Mouse (Mus musculus) cerebellum, postnatal 14 days (tissue): ENCODE results near the gene Dnah2.

Experiments used
- DNase-seq, 2 experiments: peaks; one replicate each; pipeline ENCODE4 v3.0.0; 2021; ENCODE audit warnings: mixed read lengths in 2 of 2

The Dnah2 gene

DNA sequence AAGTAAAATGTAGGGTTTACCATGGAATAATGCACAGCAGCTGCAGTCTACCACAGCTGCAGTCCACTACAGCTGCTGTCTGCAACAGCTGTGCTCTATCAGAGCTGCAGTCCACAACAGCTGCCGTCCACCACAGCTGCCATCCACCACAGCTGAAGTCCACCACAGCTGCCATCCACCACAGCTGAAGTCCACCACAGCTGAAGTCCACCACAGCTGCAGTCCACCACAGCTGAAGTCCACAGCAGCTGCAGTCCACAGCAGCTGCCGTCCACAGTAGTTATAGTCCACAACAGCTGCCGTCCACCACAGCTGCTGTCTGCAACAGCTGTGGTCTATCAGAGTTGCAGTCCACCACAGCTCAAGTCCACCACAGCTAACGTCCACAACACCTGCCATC lies 89.0 kb downstream of the Dnah2 start:
- DNase-seq, result no peak

DNA sequence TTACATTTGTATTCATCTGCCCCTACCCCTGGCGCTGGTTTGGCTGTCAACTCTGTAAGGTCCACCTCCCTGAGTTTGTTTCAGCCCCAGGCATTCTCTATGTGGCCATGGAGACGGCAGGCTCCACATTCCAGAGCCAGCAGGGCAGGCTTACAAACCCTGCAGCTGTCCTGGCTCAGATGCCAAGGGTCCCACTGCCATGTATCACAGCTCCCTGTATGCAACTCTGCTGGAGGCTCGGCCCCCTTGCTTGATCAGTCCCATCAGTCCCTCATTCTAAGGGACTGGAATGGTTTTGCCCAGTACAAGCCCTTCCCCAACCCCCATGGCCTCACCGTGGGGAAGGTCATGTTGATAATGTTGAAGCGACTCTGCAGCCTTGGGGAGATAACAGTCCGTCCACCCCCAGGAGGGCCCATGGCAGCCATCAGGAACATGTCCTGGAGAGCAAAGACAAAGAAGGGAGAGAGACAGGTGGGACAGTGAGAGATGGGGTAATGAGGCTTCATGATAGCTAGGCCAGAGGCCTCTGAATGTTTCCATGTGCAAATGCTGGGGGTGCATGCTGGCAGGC lies 91.8 kb downstream of the Dnah2 start:
- DNase-seq, result peak; percentile 10 to 13

DNA sequence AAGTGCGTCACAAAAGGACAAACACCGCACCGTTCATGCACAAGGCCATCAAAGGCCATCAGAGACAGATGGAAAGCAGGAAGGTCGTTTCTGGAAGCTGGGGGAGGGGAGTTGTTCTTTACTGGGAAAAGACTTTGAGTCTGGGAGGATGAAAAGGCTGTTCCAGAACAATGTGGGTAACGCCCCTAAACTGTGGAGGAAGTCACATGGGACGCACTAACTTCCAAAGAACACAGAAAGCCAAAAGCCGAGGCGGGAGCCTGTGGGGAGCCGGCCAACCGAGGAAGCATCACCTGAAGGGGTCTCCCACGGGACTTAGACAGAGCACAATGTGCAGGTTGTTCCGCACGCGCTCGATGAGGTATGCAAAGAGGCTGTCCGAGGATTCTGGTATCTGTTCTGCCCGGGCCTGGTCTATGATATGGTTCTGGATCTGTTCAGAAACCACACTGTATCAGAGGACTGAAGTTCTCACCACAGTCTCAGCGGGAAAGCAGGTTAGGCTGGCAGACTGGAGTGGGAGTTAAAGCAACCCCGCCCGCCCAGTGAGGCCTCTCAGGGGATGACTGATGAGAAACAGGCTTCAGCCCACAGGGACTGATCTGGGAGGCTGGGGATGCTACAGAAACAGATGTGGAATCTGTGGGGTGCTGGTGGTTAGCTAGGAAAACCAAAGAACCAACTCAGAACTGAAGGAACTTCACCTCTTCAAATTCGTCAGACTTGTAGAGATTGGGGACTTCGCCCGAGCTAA lies 96.6 kb downstream of the Dnah2 start:
- DNase-seq, result no peak

DNA sequence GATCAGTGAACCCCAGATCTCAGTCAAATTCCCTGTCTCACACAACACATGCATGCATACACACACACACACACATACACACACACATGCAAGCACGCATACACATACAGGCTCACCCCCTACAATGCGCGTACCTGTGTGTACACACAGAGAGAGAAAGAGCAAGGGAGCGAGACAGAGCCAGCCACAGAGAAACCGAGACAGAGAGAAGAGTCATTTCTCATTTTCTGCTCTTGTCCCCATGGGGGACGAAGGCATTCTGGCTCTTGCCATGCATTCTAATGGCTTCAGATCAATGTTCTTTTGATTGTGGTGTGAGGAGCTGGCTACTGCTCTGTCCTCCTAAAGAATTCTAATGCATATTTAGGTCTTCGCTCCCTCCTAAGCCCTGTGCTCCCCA lies 101.6 kb downstream of the Dnah2 start:
- no peak for DNase-seq

DNA sequence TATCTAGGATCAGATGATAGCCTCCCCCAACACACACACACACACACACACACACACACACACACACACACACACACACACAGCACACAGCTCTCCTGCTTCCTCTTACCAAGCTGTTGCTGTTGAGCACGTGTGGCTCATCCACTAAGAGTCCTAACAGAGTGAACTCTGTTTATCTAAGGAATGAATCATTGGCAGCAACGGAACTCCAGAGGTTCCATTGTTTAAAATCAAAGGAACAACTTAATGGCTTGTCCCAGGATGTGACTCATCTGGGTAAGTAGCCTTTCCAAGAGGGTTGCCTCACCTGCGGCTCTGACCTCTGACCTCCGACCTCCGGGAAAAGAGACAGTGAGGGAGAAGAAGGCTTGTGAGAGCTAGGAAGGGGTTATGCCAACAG lies 105.6 kb downstream of the Dnah2 start:
- no peak for DNase-seq

DNA sequence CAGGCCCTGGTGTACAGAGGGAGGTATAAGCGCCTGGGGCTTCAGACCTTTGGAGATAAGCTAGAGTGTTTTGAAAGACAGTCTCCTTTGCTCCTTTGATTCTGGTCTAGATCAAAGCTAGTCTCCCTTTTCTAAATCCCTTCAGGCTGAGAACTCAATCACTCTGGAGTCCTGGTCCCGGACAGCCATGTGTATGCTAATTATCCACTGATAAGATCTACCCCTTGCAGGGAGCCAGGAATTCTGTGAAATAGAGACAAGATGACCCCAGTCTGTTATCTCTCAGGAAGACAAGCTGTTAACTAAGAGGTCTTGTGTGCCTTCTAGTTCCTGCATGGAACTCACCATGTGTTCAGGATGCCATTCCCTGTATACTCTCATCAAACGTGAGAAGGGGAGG lies 111.6 kb downstream of the Dnah2 start:
- no peak for DNase-seq

DNA sequence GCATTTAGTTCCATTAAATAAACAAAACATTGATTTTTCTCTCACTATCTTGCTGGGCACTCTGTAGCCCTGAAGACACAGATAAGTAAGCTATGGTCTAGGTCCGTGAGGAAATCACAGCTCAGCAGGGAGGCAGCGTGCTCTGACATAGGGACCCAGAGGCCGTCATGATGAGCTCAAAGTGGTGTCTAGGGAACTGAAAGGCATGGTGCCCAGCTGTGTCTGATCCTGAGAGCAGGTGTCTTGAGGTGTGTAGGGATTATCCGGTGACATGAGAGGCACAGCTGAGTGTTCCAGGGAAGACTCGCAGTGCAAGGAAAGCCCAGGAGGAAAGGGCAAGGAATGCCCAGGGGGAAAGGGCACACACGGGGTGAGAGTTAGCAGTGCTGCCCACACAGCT lies 115.7 kb downstream of the Dnah2 start:
- no peak for DNase-seq

DNA sequence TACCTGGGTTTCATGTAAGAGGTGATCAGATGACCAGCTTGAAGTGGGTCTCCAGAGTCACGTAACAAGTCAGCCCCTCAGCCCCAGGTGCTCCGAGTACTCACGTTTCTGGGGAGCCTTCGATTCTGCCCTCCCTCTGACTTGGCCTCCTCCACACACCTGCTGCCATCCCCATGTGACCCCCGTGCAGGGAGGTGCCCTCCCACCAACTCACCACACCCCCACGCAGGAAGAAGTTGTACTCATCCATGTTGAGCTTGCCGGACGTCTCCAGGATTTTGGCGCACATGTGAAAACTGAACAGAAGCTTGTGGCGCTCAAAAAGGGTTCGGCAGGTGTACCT lies 116.3 kb downstream of the Dnah2 start:
- peak in 1 of 2 experiments; percentile 11 for DNase-seq

DNA sequence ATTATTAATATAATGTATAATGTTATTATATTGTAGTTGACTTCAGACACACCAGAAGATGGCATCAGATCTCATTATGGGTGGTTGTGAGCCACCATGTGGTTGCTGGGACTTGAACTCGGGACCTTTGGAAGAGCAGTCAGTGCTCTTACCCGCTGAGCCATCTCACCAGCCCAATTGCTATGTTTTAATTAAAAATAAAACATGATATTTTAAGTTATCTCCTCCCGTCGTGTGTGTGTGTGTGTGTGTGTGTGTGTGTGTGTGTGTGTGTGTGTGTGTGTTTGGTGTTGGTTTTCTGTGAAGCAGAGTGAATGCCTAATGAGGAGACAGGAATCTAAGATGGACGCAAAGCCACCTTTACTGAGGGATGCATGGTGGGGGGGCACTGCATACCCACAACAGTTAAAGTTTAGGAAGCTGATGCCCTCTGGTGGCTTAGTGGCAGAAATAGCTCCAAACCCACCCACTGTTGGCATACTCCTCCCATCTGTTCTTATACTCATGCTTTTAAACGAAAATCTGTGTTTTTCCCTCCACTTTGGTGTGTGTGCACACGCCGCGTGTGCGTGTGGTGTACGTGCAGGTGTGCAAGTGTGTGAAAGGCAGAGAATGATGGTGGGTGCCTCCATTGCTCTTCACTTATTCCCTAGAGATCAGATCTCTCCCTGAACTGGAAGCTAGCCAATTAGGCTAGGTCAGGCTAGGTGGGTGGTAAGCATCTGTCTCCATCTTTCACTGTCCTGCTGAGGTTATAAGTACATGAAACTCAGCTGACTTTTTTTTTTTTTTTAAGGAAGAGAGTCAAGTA lies 116.9 kb downstream of the Dnah2 start:
- peak; percentile 89 to 91 for DNase-seq

DNA sequence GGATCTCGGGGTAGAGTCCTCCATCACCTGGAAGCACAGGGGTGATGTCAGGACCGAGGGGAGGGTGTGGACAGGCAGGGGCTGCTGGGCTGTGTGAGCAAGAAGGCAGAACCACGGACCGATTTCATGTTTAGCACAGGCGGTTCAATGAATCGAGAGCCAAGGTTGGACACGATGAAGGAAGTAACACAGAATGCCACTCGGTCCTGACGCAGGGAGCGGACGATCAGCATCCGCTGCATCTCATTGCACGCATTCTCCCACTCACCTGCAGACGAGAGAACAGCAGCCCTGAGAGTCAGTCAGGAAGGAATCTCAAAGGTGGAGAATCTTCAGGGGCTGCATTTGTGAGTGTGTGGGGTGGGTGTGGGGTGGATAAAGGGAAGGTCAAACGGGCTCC lies 118.3 kb downstream of the Dnah2 start:
- no peak for DNase-seq

DNA sequence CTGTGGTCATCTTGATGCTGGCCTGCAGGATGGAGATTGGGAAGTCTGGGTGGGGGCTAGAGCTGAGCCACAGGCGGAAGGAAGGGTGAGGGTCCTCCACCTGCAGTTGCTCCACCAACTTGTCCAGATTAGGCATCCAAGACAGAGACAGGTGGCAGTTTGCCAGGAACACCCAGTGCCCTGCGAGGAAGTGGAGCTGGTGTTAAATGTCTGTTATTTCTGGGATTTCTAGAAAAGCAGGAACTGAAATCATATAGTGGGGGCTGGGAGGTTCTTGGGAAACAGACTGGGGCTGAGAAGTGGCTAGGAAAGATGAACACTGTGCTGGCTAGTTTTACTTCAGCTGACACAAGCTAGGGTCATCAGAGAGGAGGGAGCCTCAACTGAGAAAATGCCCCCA lies 119.6 kb downstream of the Dnah2 start:
- peak; percentile 37 to 61 for DNase-seq

DNA sequence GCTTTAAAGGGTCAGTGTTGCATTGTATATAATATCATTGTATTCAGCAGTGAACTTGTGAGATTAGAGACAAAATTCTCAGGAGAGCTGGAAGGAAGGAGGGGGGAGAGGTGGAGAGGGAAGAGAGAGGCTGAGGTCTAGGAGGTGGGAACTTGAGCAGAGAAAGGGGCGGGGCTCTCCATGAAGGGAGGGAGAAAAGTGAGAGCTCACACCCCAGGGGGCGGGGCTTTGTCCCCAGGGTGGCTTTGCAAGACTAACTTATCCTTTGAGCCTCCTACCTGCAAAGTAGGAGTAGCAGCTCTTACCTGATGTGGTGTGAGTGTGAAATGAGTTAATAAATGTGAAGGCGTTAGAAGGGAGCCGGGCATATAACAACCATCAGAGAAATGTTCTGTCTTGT lies 120.2 kb downstream of the Dnah2 start:
- DNase-seq, result no peak

DNA sequence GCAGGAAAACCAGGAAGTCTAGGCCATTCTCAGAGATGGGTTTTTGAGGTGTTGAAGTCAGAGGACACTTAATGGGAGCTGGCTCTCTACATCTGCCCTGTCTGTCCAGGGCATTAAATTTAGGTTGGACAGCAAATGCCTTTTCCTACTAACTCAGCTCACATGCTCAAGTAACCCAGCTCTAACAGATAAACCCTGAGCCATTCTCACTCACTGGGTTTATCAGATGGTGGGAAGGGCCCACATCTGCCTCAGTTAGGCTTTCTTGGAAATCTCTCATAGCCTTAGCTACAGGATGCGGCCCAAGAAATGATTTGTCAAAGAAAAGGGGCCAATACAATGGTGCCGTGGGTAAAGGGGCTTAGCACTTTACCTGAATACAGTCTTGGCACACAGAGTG lies 122.7 kb downstream of the Dnah2 start:
- no peak for DNase-seq

DNA sequence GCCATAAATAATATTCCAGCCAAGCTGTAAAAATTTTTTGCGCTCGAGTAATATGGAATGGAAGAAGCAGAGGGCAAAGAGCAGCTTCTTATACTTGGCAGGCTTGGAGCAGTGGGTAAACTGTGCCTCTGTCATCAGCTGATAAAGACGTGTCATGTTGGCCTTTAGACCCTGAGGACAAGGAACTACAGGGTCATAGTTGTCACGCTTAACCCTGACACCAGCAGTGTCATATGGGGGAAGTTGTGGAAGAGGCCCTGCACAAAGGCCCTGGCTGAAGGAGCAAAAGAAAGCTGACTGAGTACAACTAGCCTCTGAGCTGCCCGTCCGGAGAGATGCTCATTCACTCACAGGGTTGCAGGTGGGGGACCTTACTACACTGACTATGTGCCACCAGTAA lies 125.0 kb downstream of the Dnah2 start:
- no peak for DNase-seq

DNA sequence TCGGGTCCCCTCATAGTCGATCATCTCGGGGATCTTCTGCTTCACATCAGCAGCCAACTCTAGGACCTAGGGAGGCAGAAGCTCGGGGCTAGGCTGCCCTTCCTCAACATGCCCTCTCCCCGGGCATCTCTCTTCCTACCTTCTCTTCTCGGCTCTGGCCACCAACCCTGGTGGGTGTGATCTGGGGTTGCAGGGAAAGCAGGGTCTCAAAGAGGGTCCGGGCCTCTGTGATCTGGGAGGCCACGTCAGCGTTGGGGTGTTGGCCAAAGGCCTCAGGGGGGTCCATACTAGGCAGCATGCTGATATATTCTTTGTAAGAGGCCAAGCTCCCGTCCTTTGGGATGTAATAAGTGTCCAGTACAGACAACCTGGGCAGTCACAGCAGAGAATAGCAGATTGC lies 126.1 kb downstream of the Dnah2 start:
- no peak for DNase-seq

DNA sequence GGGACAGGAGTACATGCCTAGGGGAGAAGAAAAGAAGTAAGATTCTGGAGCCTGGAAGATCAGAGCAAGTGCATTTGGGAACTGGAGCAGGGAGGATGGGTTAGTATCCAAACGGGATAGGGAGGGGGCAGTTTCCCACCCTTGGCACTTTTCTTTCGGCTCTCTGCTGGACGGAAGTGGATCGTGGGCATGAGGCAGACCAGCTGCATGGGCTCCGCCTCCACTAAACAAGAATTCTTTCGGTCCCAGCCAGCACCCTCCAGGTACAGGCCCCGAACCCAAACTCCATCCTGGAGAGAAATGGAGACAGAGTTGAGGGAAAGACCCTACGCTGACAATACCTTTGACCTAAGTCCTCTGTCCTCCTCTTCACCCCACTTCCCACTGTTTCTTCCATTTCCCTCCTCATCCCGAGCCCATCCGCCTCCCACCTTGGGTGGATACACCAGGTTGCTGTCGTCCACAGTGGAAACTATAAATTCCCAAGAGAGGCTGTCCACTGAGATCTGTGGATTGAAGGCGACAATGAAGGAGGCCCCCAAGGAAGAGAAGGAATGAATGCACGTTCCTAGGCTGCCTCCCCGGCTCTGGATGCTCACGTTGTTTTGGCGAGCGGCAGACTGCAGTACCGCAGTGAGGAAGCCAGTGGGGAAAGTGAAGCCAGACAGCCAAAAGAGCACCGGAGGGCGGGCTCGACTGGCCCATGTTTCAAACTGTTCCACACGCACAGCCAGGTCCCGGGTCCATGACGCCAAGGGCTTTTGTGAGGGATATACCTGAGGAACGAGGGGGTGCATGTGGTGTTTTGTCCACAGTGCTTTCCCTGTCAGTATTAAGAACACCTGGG lies 127.6 kb downstream of the Dnah2 start:
- peak in 1 of 2 experiments; percentile 24 for DNase-seq

DNA sequence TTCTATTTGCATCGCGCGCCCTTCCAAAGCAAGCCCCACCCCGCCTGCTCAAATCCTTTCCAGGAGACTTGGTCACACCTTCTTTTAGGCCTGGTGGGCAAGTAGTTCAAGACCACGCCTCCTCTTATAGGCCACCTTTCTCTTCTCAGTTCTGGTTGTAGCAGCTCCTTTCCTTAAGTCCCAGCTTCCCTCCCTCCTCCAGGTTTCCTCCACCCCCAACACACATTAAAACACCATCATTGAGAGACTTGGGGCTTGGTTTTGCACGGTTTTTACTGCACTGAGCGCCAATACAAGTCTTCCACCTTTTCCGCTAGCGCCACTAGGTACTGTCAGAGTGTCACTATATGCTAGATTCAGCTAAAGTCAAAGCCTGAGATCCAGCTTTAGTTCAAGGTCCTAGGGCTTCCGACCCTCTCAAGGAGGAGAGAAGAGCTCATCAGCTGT lies 128.3 kb downstream of the Dnah2 start:
- no peak for DNase-seq

DNA sequence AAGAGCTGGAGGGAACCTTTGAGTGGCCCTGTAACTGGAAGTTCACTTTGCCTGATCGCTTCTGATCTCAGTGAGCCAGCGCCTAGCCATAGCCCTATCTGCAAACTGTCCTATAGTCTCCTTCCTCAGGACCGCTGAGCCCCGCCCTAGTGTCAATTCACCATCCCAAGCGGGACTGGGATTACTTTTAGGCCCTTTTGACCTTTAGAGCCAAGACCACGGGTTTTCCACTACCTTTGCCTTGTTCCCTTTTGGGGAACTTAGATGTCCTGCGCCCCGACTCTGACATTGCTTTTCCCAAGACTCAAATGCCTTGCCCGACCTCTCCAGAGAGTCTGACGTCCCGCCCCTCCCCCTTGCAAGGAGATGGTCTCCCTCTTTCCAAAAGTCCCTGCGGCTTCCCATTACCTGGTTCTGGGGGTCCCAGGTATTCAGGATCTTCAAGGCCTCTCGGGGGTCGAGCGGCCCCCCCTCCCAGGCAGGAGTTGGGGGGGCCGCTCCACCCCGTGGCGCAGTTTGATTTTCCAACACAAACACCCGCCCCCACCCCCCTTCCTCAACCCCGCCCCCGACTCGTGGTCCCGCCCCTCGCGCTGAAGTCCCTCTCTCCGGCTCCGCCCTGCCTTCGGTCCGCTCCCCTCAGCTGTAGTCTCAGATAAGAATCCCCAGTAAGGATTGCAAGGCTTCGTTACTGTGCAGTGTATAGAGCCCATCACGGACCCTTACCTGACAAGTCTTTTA lies 128.9 kb downstream of the Dnah2 start:
- peak; percentile 43 to 58 for DNase-seq

DNA sequence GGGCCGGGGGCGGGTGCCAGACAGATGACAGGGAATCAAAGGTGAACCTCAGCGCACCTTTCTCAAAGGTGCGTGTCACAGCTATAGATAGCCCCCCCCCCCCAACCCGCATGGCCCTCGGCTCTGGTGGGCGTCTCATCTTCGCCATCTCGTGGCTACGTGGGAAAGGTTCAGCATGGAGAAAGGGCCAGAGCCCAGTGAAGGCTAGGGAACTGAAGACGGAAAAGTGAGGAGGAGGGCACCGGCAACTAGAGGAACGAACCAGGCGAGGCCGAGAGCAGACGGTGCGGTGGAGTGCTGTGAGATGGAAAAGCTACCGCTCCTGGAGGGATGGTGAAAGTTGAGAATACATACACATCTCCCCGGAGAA lies 129.5 kb downstream of the Dnah2 start:
- peak; percentile 64 to 78 for DNase-seq

DNA sequence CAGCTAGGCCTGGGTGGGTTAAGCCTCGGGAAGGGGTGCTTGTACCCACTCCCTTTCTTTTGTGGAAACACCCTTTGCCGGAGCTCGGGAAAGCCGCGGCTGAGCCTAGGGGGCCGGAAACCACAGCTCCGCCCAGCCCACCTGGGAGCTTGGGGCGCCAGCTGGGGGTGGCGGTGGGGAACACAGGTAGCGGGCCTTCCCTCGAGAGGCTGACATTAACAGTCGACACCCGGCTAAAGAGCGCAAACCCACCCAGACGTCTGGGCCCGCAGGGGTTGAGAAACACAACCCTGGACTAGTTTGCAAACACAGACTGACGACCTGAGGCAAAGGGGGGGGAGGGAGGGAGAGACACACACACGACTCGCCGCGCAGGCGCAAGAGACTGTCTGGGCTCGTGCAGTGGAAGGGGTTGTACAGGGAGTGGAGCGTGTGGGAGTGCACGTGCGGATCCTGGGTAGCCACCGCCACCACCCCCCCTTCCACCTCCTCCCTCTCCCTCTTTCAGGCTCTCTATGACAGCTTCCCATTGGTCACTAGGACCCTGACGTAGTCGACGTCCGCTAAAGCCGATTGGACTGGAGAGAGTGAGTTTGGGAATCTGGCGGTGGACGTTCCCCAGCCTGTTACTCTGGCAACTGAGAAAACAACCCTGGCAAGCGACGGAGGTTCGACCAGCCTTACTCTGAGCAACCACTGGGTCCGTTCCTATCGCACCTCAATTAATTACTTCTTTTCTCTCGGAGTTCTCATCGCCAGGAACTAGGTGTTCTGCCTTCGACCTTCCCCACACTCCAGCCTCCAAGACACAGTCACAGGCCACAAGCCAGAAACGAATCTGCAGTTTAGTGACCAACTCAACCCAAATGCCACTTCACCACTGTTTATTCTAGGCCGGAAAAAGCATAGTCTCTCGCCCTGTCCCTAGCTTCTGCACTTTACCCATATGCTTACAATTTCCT lies 130.1 kb downstream of the Dnah2 start:
- DNase-seq, result peak; percentile 95 to 96
